In the genomic region with DNA sequence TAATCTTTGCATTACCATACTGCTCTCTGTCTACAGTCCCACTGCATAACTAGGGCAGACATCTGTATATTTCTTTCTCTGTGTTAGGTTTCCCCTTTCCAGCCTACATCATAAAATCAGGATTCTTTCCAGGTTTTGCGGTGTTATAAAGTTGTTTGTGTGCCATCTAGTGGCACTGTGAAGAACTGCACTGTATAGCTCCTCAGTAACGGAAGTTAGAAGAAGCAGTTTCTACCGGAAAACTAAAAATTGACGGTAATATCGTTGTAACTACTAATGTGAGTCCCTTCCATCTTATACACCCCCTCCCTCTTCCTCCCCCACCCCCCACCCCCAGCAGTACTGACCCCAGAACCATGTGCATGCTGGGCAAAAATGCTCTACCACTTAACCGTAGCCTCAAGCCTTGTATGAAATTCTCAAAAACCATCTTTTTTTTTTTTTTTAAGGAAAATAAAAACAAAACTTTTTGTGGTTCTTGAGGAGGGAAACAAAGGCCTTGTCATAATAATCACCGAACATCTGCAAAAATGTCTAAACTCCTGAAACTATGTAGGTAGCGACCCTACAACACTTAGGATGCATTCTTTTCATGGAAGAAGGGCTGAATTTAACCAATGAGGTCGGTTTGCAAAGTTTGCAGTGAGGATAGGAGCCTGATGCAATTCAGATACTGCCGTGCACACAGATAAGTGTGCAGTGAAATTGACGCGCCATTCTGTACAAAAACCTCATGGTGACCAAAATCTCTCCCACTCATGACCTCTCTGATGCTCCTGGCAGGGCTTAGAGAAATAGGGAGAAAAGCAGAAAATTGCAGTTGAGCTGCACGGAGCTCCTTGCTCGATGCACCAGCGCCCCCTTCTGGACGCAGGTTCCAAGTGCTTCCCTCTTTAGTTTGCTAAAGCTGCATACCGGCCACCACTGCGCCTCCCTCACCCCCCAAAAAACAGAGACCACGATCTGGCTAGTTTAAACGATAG, we compare ENCODE assay signal across 8 mouse cellular contexts. TPM values are rescaled to one million over a fixed set of nuclear protein-coding genes. Genes with fewer than 3 reads are reported as not detected.
DNase-seq lines count a peak whose midpoint lies in the region; ATAC-seq and TF ChIP-seq lines count a peak whose summit lies in the region.

No protein-coding gene starts in this region.

- H3K27me3 ChIP-seq in midbrain, embryonic 10.5 days (ENCODE audit: low read depth, poor library complexity, severe bottlenecking): no peaks in the 10 kb centered on the region

- ATAC-seq in inflammation-experienced regulatory T-cells, adult 6 months: peak; percentile 89

- H3K4me1 ChIP-seq in cortical plate, adult 2 months (ENCODE audit: control insufficient read depth, insufficient read depth, low read length): peaks cover 1% of the 10 kb centered on the region; the same call in 1 of the 2 replicates
- peaks cover 8% of the 10 kb centered on the region for H3K4me1 ChIP-seq in midbrain, embryonic 10.5 days

- H3K36me3 ChIP-seq in midbrain, embryonic 10.5 days: no peaks in the 10 kb centered on the region

- peak; percentile 83 to 94 for DNase-seq in adrenal gland, adult (ENCODE audit: inconsistent age in 2 of 2, low spot score in 1 of 2)
- DNase-seq in gastrocnemius, postnatal 10 days: peak; percentile 95
- peak; percentile 79 for DNase-seq in left cerebral cortex, postnatal 36 days (ENCODE audit: low spot score in 2 of 2)
- DNase-seq in midbrain, embryonic 10.5 days (ENCODE audit: low spot score): peak; percentile 85
- DNase-seq in right cerebral cortex, postnatal 36 days (ENCODE audit: low spot score in 2 of 2): peak; percentile 70 to 71
- peak; percentile 74 to 92 for DNase-seq in urinary bladder, postnatal 4 days (ENCODE audit: low spot score in 2 of 2)

- no peaks in the 10 kb centered on the region for H3K9me3 ChIP-seq in midbrain, embryonic 10.5 days (replicated peaks)

- 5% methylated on average over 20 of the region's 20 CpGs for WGBS in midbrain, embryonic 10.5 days

- H3K27ac ChIP-seq in cortical plate, adult 2 months (ENCODE audit: insufficient read depth, low read length): no peak overlapping the region
- H3K27ac ChIP-seq in midbrain, embryonic 10.5 days (replicated peaks): no peak overlapping the region; the same call in 1 of the 2 replicates

- intact Hi-C loops in left cerebral cortex, postnatal 36 days (cut with DNase I): loop anchor here (1.0 to 5.0 kb wide), 4 partner anchors 147 to 578 kb away; no protein-coding TSS in a partner anchor

- TF ChIP-seq POLR2A in cortical plate, adult 2 months (IDR thresholded peaks at IDR 0.05; ENCODE audit: extremely low read depth, insufficient read depth, low read length): no peak

- H3K4me3 ChIP-seq in cortical plate, adult 2 months (ENCODE audit: insufficient read depth, low read length): no peak overlapping the region; the same call in 1 of the 2 replicates
- peak overlapping the region; percentile 53 for H3K4me3 ChIP-seq in midbrain, embryonic 10.5 days

- TF ChIP-seq CTCF in cortical plate, adult 2 months (IDR thresholded peaks at IDR 0.05; ENCODE audit: extremely low read depth, insufficient read depth, low read length): peak; percentile 94

RNA-seq across cellular contexts. Expression of gene Plgrkt, which starts 12.0 kb away (rescaled TPM):
- 37.8 and 38.2 TPM in 2 replicates for polyA plus RNA-seq in cortical plate, adult 2 months (2012; rRNA removed)
- 10 to 100 TPM; 28.5 to 31.9 TPM for total RNA-seq in gastrocnemius, postnatal 10 days (2021)
- 100 to 1,000 TPM; 172 to 278 (median 216) TPM for polyA plus RNA-seq in inflammation-experienced regulatory T-cells, adult 6 months (2017; shearing (Covaris generic))
- total RNA-seq in left cerebral cortex, postnatal 36 days (2021): 10 to 100 TPM; 23.7 to 28.6 TPM
- polyA plus RNA-seq in midbrain, embryonic 10.5 days (2016; fragmentation: Nextera tagmentation; extraction: Ambion mirVana): 40.4 and 43.8 TPM in 2 replicates

RNA-seq across cellular contexts. Expression of gene Cd274, which starts 12.1 kb away (rescaled TPM):
- 1.5 and 1.9 TPM in 2 replicates for polyA plus RNA-seq in cortical plate, adult 2 months (2012; rRNA removed)
- under 1 TPM; 0.63 to 0.70 TPM for total RNA-seq in gastrocnemius, postnatal 10 days (2021)
- 10 to 100 TPM; 34.8 to 58.6 (median 47.4) TPM for polyA plus RNA-seq in inflammation-experienced regulatory T-cells, adult 6 months (2017; shearing (Covaris generic))
- total RNA-seq in left cerebral cortex, postnatal 36 days (2021): under 1 TPM; 0.97 to 0.99 TPM
- 0.29 and 0.38 TPM in 2 replicates for polyA plus RNA-seq in midbrain, embryonic 10.5 days (2016; fragmentation: Nextera tagmentation; extraction: Ambion mirVana)

RNA-seq across cellular contexts. Expression of gene Rln1, which starts 20.7 kb away (rescaled TPM):
- polyA plus RNA-seq in cortical plate, adult 2 months (2012; rRNA removed): 0.51 and 1.0 TPM in 2 replicates
- total RNA-seq in gastrocnemius, postnatal 10 days (2021): not detected
- not detected for polyA plus RNA-seq in inflammation-experienced regulatory T-cells, adult 6 months (2017; shearing (Covaris generic))
- total RNA-seq in left cerebral cortex, postnatal 36 days (2021): 1 to 10 TPM; 1.2 to 1.5 TPM
- polyA plus RNA-seq in midbrain, embryonic 10.5 days (2016; fragmentation: Nextera tagmentation; extraction: Ambion mirVana): 0.57 and 1.3 TPM in 2 replicates

RNA-seq across cellular contexts. Expression of gene Insl6, which starts 30.0 kb away (rescaled TPM):
- 0.53 and 0.54 TPM in 2 replicates for polyA plus RNA-seq in cortical plate, adult 2 months (2012; rRNA removed)
- 1 to 10 TPM in 1 of 2 experiments, under 1 TPM in 1; 0.65 to 1.2 TPM for total RNA-seq in gastrocnemius, postnatal 10 days (2021)
- 10 to 100 TPM; 30.9 to 47.6 (median 40.4) TPM for polyA plus RNA-seq in inflammation-experienced regulatory T-cells, adult 6 months (2017; shearing (Covaris generic))
- total RNA-seq in left cerebral cortex, postnatal 36 days (2021): under 1 TPM in 1 of 2 experiments, not detected in 1; 0.96 TPM
- 5.4 and 8.9 TPM in 2 replicates for polyA plus RNA-seq in midbrain, embryonic 10.5 days (2016; fragmentation: Nextera tagmentation; extraction: Ambion mirVana)

RNA-seq across cellular contexts. Expression of gene Pdcd1lg2, which starts 55.5 kb away (rescaled TPM):
- 0.08 TPM in 1 of 2 replicates, not detected in the other for polyA plus RNA-seq in cortical plate, adult 2 months (2012; rRNA removed)
- not detected for total RNA-seq in gastrocnemius, postnatal 10 days (2021)
- 10 to 100 TPM; 20.5 to 29.0 (median 20.5) TPM for polyA plus RNA-seq in inflammation-experienced regulatory T-cells, adult 6 months (2017; shearing (Covaris generic))
- under 1 TPM; 0.20 to 0.32 TPM for total RNA-seq in left cerebral cortex, postnatal 36 days (2021)
- not detected in 2 replicates for polyA plus RNA-seq in midbrain, embryonic 10.5 days (2016; fragmentation: Nextera tagmentation; extraction: Ambion mirVana)

Comparison
In these comparisons a context has a peak if more than half of its experiments do, and no peak if none do; other contexts are left out.
1. RNA of gene Cd274, which starts 12.1 kb away (polyA plus RNA-seq): 34.8 to 58.6 TPM in inflammation-experienced regulatory T-cells, adult 6 months; 1.5 to 1.9 TPM in cortical plate, adult 2 months and 0.29 to 0.38 TPM in midbrain, embryonic 10.5 days; every median in the first group is over 10 times any median in the second.
2. Peak in every context shown above with its lines, with median percentiles within 50 percentile points of each other: DNase-seq.